Mouse (Mus musculus): ENCODE data around the gene Acss1. TPM values are rescaled to one million over a fixed set of nuclear protein-coding genes. Genes with fewer than 3 reads are reported as not detected.

The Acss1 gene
- total and polyA plus RNA-seq, 2 experiments: 0.29 to 0.83 TPM

DNA sequence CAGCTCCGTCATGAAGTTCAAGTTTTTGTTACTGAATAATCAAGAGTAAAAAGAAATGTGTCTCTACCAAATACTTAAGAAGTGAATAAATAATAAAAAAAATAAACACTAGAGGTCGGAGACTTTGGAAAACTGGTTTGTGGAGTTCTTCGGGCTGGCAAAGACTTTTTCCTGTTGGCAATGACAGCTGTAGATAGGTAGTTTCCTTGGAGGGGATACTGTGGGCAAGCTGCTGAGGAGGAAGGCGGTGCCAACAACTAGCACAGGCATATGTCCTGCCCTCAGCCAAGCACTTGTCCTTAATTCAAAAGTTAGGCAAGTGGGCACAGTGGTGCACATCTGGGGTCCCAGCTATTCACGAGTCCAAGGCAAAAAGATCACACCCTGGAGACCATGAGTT lies 656 bp upstream of the Acss1 start:
- Histone ChIP-seq H3K36me3 (ENCODE audit: control insufficient read depth, insufficient read depth, low read length) (no peaks in the 10 kb centered on the region), H3K9ac (ENCODE audit: low read depth, low read length) (no peak overlapping the region), H3K79me2 (ENCODE audit: control insufficient read depth, insufficient read depth, low read length) (no peaks in the 10 kb centered on the region), H3K4me3 (ENCODE audit: insufficient read depth, low read depth, low read length) (no peak overlapping the region), H3K4me1 (ENCODE audit: control insufficient read depth, insufficient read depth, low read length) (peaks cover 2% of the 10 kb centered on the region), H3K27me3 (ENCODE audit: control insufficient read depth, insufficient read depth, low read length) (peaks cover 4% of the 10 kb centered on the region; the same call in 1 of the 2 replicates), H3K27ac (replicated peaks; ENCODE audit: insufficient read depth, low read depth, low read length) (no peak overlapping the region)
- DNase-seq (ENCODE audit: extremely low read depth, low read depth, low spot score): no peak
- TF ChIP-seq POLR2A (IDR thresholded peaks at IDR 0.05; ENCODE audit: extremely low read depth, insufficient read depth, low read length) (no peak), CTCF (IDR thresholded peaks at IDR 0.05; ENCODE audit: low read depth, low read length) (no peak)
- 81% methylated on average over 5 of the region's 5 CpGs for WGBS

DNA sequence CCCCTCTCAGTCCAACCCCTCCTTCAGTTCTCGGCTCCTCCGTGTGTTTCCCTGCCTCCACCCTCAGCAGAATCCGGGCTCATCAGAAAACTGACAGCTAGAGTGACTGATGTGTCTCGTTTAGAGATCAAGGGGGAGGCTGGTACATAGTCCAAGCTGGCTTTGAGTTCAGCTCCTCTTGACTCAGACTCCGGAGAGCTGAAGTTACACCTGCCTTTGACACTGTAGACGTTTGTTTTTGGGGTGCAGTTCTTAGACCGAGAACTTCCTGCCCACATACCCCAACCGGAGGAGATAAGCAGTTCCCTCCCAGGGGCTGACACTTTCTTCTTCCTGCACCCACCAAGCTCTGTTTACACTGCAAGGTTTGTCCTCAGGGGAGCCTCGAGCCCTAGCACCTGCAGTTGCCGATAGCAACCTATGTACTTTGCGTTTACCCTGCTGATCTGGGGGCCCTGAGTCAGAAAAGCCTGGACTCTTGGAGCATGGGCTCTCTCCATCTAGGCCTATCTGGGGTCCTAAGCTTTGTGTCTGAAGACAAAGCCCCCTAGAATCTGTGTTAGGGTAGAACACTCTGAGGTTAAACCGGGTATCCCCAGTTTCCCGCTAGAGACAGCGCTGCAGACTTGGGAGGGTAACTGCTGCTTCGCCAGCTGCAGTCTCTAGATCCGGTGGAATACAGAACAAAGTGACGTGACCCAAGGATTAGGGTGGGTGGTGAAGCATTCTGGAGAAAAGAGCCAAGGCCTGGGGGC lies 1.1 kb downstream of the Acss1 start:
- Histone ChIP-seq H3K4me3 (ENCODE audit: insufficient read depth, low read depth, low read length) (peak overlapping the region; percentile 71; the same call in 1 of the 2 replicates), H3K79me2 (ENCODE audit: control insufficient read depth, insufficient read depth, low read length) (no peaks in the 10 kb centered on the region), H3K27ac (replicated peaks; ENCODE audit: insufficient read depth, low read depth, low read length) (no peak overlapping the region), H3K4me1 (ENCODE audit: control insufficient read depth, insufficient read depth, low read length) (peaks cover 2% of the 10 kb centered on the region), H3K9ac (ENCODE audit: low read depth, low read length) (no peak overlapping the region; the same call in 1 of the 2 replicates), H3K36me3 (ENCODE audit: control insufficient read depth, insufficient read depth, low read length) (no peaks in the 10 kb centered on the region), H3K27me3 (ENCODE audit: control insufficient read depth, insufficient read depth, low read length) (peaks cover 4% of the 10 kb centered on the region; the same call in 1 of the 2 replicates)
- no peak for DNase-seq (ENCODE audit: extremely low read depth, low read depth, low spot score)
- 11% methylated on average over 17 of the region's 17 CpGs for WGBS
- TF ChIP-seq CTCF (IDR thresholded peaks at IDR 0.05; ENCODE audit: low read depth, low read length): no peak
- TF ChIP-seq POLR2A (IDR thresholded peaks at IDR 0.05; ENCODE audit: extremely low read depth, insufficient read depth, low read length): no peak

DNA sequence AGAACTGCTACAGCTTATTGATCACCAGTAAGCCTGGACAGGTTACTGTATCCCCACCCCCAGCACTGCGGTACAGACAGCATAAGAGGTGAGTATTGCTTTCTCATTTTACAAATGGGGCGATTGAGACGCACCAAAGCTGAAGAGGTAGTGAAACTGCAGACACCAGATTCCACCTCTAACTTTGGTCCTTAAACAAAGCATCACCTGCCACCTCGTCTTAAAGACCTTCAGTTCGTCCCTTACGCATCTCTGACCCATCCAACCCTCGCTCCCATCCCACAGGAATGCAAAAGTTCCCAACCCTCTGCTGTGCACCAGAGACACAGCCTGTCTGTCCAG lies 1.6 kb downstream of the Acss1 start:
- no peak for DNase-seq (ENCODE audit: extremely low read depth, low read depth, low spot score)

DNA sequence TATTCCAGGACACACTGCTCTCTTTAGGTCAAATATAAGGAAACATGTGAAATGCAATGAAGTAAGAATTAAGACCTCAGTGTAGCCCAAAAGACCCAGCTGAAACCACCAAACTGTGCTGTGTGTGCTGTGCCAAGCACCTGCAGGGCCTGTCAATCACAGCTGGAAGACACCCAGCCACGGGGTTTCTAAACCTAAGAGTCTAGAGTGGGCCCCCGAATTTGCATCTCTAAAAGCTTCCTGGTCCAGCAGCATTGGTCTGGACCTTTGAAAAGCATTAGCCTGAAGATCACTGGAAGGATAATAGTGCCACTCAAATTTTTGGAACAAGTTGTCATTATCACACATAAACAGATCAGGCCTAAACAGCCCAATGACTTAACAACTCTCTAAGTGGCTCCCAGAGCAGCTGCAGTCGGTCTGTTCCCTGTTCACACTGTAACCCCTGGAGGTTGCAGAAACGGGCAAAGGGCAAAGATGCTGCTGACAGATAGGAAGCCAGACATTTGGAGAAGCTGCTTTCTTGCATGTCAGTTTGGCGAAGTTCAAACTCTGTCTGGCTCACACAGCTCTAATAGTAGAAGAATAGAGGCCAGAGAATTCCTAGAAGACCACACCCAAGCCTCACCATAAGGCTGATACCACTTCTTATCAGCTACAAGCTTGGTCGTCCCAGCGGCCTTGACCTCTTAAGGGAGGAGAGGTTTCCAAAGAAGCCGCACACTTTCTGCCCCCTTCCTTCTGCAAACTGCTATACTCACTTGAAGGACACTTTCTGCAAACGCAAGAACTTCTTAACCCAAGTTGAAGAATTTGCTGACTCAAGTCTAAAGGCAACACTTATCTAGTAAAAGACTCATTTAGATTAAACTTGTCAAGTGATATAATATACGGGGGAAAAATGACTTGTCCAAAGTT lies 2.5 kb downstream of the Acss1 start:
- H3K27me3 ChIP-seq (ENCODE audit: control insufficient read depth, insufficient read depth, low read length): peaks cover 4% of the 10 kb centered on the region; the same call in 1 of the 2 replicates
- H3K4me3 ChIP-seq (ENCODE audit: insufficient read depth, low read depth, low read length): no peak overlapping the region
- 39% methylated on average over 10 of the region's 10 CpGs for WGBS
- peaks cover 2% of the 10 kb centered on the region for H3K4me1 ChIP-seq (ENCODE audit: control insufficient read depth, insufficient read depth, low read length)
- no peak for TF ChIP-seq POLR2A (IDR thresholded peaks at IDR 0.05; ENCODE audit: extremely low read depth, insufficient read depth, low read length)
- TF ChIP-seq CTCF (IDR thresholded peaks at IDR 0.05; ENCODE audit: low read depth, low read length): no peak
- no peak overlapping the region for H3K27ac ChIP-seq (replicated peaks; ENCODE audit: insufficient read depth, low read depth, low read length)
- H3K9ac ChIP-seq (ENCODE audit: low read depth, low read length): no peak overlapping the region
- no peaks in the 10 kb centered on the region for H3K79me2 ChIP-seq (ENCODE audit: control insufficient read depth, insufficient read depth, low read length)
- no peak for DNase-seq (ENCODE audit: extremely low read depth, low read depth, low spot score)
- no peaks in the 10 kb centered on the region for H3K36me3 ChIP-seq (ENCODE audit: control insufficient read depth, insufficient read depth, low read length)

More for the DNA sequence above, 1.6 kb downstream of the Acss1 start:
- WGBS: 62% methylated on average over 7 of the region's 7 CpGs
- H3K79me2 ChIP-seq (ENCODE audit: control insufficient read depth, insufficient read depth, low read length): no peaks in the 10 kb centered on the region
- H3K4me3 ChIP-seq (ENCODE audit: insufficient read depth, low read depth, low read length): no peak overlapping the region
- H3K4me1 ChIP-seq (ENCODE audit: control insufficient read depth, insufficient read depth, low read length): peaks cover 2% of the 10 kb centered on the region
- peaks cover 4% of the 10 kb centered on the region; the same call in 1 of the 2 replicates for H3K27me3 ChIP-seq (ENCODE audit: control insufficient read depth, insufficient read depth, low read length)
- TF ChIP-seq CTCF (IDR thresholded peaks at IDR 0.05; ENCODE audit: low read depth, low read length) (no peak), POLR2A (IDR thresholded peaks at IDR 0.05; ENCODE audit: extremely low read depth, insufficient read depth, low read length) (no peak)
- H3K27ac ChIP-seq (replicated peaks; ENCODE audit: insufficient read depth, low read depth, low read length): no peak overlapping the region
- H3K9ac ChIP-seq (ENCODE audit: low read depth, low read length): no peak overlapping the region
- no peaks in the 10 kb centered on the region for H3K36me3 ChIP-seq (ENCODE audit: control insufficient read depth, insufficient read depth, low read length)

DNA sequence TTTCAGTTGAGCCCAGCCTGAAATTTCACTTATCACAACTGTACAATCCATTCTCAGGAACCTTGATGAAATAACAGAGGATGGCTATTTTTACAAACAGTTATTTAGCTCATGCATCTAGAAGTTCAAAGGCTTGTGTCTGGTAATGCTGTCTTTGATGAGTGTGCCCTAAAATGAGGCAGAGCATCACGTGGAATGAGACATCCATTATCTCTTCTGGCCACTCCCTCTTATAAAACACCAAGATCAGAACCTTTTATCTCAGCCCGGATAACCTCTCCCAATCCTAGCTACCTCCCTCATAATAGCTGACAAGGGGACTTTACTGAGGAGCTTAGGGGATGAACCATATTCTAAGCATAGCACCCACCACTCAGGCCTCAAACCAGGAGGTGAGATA lies 3.3 kb downstream of the Acss1 start:
- H3K4me1 ChIP-seq (ENCODE audit: control insufficient read depth, insufficient read depth, low read length): peaks cover 2% of the 10 kb centered on the region
- no peak overlapping the region for H3K4me3 ChIP-seq (ENCODE audit: insufficient read depth, low read depth, low read length)
- no peak overlapping the region for H3K27ac ChIP-seq (replicated peaks; ENCODE audit: insufficient read depth, low read depth, low read length)
- H3K79me2 ChIP-seq (ENCODE audit: control insufficient read depth, insufficient read depth, low read length): no peaks in the 10 kb centered on the region
- TF ChIP-seq CTCF (IDR thresholded peaks at IDR 0.05; ENCODE audit: low read depth, low read length): no peak
- TF ChIP-seq POLR2A (IDR thresholded peaks at IDR 0.05; ENCODE audit: extremely low read depth, insufficient read depth, low read length): no peak
- H3K36me3 ChIP-seq (ENCODE audit: control insufficient read depth, insufficient read depth, low read length): no peaks in the 10 kb centered on the region
- H3K9ac ChIP-seq (ENCODE audit: low read depth, low read length): no peak overlapping the region
- peaks cover 4% of the 10 kb centered on the region; the same call in 1 of the 2 replicates for H3K27me3 ChIP-seq (ENCODE audit: control insufficient read depth, insufficient read depth, low read length)
- WGBS: 74% methylated on average over 2 of the region's 2 CpGs
- DNase-seq (ENCODE audit: extremely low read depth, low read depth, low spot score): no peak

Data from liver, adult 2 months (tissue).